Mouse (Mus musculus) adipose tissue, adult 10 weeks (tissue): ENCODE data around the gene Cdh4. TPM values are rescaled to one million over a fixed set of nuclear protein-coding genes. Genes with fewer than 3 reads are reported as not detected.

ENCODE experiments used
- polyA plus RNA-seq: library from polyadenylated mRNA; stranded (reverse); fragments of 350-450 nt; fragmentation: Illumina TruSeq; extraction: RNeasy Lipid Tissue Mini Kit (QIAGEN cat#74804); gene quantifications from one replicate; pipeline ENCODE4 v1.2.3, GENCODE M21; 2014; ENCODE audit warnings: low read depth, low replicate concordance

The Cdh4 gene
- 0.21 TPM for polyA plus RNA-seq

DNA sequence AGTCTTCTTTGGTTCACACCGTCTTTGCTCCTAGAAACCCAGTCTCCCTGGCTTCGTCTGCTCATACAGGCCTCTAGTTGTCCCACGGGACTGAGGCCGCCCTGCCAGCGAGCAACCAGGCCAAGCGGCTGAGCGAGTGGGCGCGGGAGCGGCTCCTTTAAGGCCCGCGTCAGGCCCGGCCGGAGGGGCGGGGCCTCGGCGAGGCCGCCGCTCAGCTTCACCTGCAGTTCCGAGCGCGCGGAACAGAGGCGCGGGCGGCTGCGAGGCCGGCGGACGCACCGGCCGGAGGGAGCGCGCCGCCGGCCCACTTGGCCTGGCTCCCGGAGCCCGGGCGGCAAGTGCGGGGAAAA, at the start of gene Cdh4:
TSS of gene Cdh4 (plus strand) at position 241 of the 350 bp plus-strand sequence.

